Mouse (Mus musculus) urinary bladder, postnatal 36 days (tissue): ENCODE results near the gene Mc1r.
"Not testable (repeated sequence)": the region's sequence is repeated elsewhere in the genome, so short reads cannot be mapped to it uniquely, and the experiment has no call there.

ENCODE experiments used
- DNase-seq, 2 experiments: peaks; one replicate each; pipeline ENCODE4 v3.0.0; 2022; ENCODE audit warnings: low spot score in 2 of 2, mixed read lengths in 1 of 2

Gene Mc1r

DNA sequence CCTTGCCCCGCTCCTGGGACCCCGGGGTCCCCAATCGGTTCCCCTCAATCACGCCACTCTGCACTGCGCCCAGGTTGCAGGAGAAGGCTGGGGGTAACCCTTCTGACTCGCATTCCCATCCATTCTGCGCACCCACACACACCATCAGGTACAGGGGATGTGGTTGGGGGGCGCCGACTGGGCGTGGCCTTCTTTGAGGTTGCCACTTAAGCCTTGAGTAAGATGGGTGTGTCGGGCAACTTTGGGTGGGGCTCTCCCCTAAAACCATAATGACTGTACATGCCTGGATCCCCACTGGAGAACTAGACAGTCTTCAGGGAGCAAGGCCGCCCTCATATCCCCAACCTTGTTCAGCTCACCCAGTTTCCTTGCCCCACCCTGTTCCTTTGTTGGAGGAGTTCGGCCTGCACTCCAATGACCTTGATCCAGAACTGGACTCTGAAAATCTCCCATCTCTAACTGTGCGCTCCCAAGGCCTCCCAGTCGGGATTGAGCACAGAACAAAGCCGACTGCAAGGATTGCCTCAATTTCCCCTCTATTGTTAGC is 4.9 kb downstream of the Mc1r start:
- DNase-seq, result no peak

DNA sequence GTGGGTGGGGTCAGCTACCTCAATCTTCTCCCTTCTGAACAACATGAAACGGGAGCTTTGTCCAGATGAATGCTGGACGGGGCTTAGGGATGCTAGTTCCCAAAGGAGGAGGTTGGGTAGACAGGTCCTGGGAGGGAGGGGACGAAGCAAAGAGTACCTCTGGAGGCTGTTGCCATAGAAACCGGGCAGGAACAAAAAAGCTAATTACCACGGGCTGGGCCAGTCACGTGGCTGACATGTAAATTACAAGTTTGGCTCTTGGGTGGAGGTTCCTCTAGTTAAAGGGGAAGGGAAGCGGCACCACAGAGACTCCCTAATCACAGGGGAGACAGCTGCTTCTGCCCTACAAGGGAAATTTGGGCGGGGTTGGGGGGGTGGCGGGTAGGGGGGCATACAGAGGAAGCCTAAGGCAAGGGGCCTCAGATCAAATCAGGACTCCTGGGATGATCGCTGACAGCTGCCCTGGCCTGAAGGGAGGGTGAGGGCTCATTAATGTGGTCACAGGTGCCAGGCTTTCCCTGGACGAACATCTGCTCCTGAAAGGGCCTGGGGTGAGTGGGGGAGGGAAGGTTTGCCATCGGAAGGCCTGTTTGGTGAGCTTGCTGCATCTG is 5.8 kb downstream of the Mc1r start:
- no peak for DNase-seq

DNA sequence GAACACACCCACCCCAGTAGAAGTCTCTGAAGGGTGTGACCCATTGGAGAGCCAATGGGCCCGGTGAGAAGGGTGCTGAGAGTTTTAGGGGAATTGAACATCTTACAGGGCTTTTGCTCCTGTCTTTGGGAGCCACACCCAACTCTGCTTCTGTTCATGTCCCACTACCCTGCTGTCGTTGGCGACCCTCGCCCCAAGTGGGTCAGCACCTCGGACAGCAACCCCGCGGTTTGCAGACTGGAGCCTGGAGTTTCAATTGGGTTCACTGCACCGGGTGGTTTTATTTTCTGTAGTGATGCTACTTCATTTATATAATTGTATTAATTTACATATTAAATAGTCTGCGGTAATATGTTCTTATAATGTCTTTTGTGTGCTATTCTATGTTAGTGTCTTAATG is 7.3 kb downstream of the Mc1r start:
- DNase-seq, result no peak

DNA sequence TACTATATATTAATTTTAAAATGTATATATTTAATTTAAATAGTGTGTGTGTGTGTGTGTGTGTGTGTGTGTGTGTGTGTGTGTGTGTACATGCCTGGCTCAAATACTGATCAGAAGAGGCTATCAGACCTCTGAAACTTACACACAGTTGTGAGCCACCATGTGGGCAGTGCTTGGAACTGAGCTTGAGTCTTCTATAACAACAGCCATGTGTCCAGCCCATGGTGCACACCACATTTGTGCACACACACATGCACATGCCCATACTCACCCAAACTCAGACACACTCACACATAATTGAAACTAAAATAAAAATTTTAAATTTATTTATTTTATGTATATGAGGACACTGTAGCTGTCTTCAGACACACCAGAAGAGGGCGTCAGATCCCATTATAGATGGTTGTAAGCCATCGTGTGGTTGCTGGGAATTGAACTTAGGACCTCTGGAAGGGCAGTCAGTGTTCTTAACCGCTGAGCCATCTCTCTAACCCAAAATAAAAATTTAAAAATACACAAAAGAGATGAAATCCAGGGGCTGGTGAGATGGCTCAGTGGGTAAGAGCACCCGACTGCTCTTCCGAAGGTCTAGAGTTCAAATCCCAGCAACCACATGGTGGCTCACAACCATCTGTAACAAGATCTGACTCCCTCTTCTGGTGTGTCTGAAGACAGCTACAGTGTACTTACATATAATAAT is 8.2 kb downstream of the Mc1r start:
- not testable (repeated sequence) for DNase-seq

DNA sequence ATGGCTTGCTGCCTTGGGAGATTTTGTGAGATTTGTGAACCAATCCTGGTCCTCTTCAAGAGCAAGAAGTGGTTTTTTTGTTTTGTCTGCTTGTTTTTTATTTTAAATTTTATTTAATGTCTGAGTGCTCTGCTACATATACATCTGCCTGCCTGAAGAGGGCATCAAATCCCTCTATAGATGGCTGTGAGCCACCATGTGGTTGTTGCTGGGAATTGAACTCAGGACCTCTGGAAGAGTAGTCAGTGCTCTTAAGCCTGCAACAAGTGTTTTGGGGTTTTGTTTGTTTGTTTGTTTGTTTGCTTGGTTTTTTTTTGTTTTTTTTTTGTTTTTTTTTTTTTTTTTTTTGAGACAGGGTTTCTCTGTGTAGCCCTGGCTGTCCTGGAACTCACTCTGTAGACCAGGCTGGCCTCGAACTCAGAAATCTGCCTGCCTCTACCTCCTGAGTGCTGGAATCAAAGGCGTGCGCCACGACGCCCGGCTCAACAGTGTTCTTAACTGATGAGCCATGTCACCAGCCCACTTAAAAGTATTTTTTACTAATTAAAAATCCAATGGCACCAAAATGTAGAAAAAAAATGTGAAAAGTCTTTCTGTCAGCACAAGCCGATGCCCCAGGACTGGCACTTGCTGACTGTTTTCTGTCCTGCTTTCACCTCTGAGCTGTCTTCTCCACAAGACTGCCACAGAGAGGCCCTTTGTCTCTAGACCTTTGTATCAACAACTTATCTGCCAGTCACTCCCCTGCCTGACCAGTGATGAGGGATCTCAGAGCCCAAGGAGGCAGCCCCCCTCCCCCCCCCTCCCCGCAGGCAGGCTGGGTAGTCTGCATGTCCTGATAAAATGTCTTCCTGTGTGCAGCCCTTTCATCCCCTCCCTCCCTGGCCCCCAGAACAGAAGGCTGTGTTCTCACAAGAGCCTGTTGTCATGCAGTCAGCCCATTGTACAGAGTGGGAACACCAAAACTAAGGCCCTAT is 9.3 kb downstream of the Mc1r start:
- no peak for DNase-seq

DNA sequence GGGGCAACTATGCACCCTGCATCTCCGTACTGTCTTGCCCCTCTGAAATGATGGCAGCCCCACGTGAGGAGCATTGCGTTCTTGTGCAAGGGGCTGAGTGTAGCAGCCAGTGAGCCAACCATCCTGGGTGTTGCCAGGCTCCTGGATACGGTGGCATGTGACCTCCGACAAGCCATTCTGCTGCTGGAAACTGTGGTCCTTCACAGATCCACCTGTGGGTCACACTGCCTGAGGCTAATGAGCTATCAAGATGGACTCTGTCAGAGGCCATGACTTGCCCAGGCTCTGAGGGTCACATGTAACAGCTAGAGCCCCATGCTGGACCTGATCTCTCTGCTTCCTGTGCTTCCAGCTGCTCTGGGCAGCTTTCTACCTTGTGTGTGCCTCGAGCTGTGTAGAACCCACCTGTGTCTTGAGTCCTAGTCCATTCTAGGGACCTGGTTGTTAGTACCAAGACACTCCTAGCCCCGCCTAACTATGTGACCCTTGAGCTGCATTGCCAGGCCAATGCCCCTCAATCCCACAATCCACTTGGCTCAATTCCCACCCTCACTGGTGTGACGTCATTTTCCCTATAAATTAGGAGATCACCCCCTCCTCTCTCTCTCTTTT is 10.1 kb downstream of the Mc1r start:
- DNase-seq, result no peak

DNA sequence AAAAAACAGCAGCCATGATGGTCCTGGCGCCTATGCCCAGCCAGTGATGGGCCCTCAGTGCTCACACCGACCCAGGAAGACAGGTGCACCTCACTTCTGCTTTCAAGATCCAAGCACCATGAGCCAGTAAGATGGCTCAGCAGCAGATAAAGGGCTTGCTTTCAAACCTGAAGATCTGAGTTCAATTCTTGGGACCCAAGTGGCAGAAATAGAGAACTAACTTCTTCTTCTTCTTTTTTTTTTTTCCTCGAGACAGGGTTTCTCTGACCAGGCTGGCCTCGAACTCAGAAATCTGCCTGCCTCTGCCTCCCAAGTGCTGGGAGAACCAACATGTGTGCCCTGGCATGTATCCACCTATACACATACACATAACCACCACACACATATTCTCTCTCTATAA is 12.8 kb downstream of the Mc1r start:
- DNase-seq, result no peak

DNA sequence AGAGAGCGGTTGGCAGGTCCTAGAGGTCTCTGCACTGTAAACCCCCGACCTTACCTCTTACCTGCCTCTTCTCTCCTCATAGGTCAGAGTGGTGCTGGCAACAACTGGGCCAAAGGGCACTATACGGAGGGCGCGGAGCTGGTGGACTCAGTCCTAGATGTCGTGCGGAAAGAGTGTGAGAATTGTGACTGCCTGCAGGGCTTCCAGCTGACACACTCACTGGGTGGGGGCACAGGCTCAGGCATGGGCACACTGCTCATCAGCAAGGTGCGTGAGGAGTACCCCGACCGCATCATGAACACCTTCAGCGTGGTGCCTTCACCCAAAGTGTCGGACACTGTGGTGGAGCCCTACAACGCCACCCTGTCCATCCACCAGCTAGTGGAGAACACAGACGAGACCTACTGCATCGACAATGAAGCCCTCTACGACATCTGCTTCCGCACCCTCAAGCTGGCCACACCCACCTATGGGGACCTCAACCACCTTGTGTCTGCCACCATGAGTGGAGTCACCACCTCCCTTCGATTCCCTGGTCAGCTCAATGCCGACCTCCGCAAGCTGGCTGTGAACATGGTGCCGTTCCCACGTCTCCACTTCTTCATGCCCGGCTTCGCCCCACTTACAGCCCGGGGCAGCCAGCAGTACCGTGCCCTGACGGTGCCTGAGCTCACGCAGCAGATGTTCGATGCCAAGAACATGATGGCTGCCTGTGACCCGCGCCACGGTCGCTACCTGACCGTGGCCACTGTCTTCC is 13.8 kb downstream of the Mc1r start:
- no peak for DNase-seq

DNA sequence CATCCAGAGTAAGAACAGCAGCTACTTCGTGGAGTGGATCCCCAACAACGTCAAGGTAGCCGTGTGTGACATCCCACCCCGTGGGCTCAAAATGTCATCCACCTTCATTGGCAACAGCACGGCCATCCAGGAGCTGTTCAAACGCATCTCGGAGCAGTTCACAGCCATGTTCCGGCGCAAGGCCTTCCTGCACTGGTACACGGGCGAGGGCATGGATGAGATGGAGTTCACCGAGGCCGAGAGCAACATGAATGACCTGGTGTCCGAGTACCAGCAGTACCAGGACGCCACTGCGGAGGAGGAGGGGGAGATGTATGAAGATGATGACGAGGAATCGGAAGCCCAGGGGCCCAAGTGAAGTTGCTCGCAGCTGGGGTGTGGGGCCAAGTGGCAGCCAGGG is 14.4 kb downstream of the Mc1r start:
- DNase-seq, result no peak

DNA sequence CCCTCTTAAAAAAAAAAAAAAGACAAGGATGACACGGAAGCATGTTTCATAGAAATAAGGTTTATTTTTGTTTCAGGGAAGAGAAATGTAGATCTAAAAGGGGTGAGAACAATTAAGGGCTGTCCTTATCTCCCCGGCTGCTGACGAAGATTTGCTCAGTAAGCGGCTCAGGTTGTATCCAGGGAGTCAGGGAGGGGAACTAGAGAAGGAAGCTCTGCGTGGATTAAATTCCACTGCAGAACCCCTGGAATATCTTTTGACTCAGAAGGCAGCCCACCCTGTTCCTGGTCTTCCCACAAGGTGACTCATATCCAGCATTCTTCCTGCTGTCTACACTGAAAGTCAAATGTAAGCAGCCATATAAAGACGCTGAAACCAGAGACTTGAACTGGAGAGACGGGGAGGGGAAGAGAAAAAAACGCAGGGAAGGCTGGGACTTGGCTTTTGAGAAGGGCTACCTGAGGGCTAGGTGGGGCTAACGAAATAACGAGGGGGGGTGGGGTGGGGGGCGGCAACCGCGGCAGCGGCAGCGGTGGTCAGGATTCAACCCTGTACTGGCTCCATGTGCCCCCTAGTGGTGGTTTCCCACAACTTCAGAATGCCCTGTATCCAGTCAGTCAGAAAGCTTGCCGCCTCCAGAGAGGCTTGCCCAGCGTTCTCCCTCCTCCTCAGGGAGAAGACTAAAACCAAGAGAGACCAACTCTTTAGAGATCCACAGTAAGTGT is 15.3 kb downstream of the Mc1r start:
- DNase-seq, result peak; percentile 51 to 60

DNA sequence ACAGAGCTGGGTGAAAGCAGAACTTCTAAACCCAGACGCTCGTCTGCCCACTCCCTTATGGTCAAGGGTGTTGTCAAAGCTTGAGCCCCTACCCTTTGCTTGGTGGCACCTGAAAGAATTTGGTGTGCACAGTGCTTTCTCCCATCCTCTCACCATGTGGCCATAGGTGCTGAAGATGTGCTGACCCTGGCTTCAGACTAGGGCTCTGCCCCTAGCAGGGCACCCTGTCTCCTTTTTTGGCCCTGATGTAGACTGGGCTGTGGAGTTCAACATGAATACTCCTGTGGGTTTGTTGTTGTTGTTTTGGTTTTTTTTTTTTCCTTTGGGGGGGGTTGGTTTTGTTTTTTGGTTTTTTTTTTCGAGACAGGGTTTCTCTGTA is 15.9 kb downstream of the Mc1r start:
- DNase-seq, result no peak

DNA sequence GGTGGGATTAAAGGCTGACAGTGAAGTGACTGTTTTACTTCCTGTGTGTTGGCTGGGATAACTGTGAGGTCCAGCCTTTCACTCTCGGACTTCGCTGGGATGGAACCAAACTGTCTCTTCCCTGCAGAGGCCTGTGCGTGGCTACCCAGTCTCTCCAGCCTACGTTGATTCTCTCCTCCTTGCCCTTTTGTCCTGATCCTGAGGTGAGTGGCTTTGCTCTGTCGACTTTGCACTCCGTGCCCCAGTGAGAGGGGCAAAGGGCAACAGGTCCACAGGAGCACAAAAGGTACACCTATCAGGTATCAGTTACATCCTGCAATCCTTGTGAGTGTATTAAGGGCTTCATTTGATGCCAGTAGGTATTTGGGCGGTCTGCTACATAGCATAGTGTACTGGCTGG is 16.5 kb downstream of the Mc1r start, which contains the start of gene Def8:
Def8 (plus strand) TSS at position 87 of the 400 bp plus-strand sequence.
- DNase-seq, result no peak

DNA sequence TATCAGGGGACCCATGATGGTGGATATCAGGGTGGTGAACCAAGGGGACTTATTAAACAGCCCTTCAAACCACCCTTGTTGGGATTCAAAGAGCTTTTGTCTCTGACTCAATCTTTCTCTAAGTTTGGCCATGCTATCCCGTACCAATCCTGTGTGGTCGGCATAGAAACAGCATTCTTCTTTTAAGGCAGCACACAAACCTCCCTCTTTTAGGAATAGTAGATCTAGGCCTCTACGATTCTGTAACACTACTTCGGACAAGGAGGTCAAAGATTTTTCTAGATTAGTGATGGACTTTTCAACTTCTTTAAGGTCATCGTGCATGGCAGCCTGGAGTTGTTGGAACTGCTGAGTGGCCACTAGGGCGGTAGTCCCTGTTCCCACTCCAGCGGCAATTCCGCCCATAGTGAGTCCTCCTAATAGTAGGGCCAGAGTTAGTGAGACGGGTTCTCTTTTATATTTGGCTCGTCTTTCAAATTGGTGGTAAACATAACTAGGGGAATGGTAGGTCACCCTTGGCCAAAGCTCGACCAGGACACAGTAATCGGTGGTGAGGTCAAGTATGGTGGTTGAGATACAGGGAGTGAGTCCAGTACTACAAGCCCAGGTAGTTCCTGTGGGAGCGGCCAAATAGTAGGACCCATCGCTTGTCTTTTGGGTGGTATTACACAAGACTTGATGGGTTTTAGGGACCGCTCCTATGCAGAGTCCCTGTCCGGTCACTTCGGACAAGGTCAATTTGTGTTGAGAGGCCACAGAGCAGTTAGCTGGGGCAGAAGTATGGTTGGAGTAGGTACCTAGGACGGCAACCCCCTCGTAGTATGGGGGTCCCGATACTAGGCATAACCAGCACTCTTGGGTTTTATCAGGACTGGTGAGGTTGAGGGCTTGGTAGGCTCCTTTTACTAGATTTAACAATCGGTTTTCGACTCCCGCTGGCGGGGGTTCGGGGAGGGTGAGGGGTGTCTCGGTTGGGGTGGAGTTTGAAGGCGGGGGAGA is 19.9 kb downstream of the Mc1r start:
- DNase-seq, result no peak

DNA sequence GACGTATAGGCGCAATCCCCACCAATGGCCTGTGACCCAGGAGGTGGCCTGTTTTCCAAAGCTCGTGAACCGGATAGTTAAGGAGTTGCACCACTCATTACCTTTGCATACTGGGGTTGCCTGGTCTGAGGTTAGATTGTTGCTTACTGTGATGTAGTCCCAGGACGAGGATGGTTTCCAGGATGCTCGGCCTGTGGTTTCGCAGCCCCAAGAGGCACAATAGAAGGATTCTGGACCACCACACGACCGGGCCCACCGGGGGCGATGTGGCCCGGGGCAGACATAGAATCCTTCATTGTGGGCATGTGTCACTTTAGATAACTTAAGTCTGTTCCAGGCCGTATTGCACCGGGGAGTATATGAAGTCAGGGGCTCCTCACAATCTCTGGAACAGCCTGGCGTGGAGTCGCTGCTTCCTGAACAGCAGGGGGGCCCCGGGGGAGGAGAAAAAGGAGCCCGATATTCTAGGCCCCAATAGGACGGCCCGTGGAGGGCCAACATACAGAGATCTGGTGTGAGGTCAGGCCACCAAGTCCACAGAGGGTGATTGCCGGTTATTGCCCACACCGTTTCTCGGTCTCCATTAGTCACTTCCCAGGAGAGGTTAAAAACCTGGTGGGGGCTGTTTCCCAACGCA is 20.9 kb downstream of the Mc1r start:
- DNase-seq, result no peak

DNA sequence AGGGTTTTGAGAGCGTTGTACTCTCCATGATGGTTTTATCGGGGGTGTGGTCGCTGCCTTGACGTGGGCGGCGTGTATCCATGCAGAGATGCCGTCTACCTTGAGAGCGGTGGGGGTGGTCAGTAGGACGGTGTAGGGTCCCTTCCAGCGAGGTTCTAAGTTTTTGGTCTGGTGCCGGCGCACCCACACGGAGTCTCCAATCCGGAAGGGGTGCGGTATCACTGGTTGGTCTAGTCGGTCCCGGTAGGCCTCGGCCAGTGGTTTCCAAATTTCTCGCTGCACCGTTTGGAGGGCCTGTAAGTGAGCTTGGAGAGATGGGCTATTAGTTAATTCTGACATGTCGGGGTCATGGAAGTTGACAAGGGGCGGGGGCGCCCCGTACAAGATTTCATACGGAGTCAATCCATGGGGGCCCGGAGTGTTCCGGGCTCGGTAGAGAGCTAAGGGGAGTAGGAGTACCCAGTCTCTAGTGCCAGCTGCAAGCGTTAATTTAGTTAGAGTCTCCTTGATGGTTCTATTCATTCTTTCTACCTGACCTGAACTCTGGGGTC is 21.5 kb downstream of the Mc1r start:
- DNase-seq, result no peak

DNA sequence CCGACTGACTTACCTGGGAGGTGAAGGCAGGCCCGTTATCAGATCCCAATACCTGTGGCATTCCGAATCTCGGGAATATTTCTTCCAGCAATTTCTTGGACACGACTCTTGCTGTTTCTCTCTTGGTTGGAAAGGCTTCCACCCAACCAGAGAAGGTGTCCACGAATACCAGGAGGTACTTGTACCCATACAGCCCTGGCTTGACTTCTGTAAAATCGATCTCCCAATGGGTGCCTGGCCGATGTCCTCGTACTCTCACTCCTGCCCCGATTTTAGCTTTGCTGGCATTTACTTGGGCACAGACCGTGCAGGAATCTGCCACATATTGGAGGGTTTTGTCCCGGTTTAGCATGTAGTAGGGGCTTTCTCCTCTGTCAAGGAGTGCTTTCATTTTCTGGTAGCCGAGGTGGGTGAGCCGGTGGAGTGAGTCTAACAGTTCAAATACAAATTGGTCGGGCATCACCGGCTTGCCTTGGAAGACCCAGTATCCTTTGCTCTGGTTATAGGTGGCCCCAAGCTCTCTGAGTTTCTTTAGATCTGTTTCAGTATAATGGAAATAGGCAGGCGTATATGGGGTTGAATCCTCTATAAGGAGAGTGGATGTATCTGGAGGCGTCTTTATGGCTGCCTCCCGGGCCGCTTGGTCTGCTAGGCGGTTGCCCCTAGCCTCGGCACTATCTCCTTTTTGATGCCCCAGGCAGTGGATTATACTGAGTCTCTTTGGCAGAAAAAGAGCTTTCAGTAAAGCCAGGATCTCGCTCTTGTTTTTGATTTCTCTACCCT is 22.2 kb downstream of the Mc1r start:
- no peak for DNase-seq

DNA sequence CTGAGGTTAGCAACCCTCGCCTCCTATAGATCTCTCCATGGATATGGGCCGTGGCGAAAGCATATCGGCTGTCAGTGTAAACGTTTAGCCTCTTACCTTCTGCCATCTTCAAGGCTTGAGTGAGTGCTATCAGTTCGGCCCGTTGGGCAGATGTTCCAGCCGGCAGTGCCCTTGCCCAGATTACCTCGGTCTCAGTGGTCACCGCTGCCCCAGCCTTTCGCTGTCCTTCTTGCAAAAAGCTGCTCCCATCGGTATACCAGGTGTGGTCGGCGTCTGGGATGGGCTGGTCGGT is 22.8 kb downstream of the Mc1r start:
- DNase-seq, result not testable (repeated sequence)

DNA sequence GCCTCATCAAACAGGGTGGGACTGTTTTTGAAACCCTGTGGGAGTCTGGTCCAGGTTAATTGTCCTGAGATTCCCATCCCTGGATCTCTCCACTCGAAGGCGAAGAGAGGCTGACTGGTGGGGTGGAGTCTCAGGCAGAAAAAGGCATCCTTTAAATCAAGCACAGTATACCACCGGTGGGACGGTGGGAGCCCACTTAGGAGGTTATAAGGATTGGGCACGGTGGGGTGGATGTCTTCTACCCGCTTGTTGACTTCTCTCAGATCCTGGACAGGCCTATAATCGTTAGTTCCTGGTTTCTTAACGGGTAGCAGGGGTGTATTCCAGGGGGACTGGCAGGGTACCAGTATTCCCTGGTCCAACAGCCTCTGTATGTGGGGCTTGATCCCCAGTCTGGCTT is 24.0 kb downstream of the Mc1r start:
- not testable (repeated sequence) for DNase-seq
